Mouse (Mus musculus) retina, embryonic 14.5 days (tissue): ENCODE data around the gene Tcf19.
"Not testable (repeated sequence)": the region's sequence is repeated elsewhere in the genome, so short reads cannot be mapped to it uniquely, and the experiment has no call there.

Source experiments
- DNase-seq: peaks from one replicate; pipeline ENCODE4 v3.0.0-alpha.2; 2015; ENCODE audit warnings: low spot score

The Tcf19 gene

DNA sequence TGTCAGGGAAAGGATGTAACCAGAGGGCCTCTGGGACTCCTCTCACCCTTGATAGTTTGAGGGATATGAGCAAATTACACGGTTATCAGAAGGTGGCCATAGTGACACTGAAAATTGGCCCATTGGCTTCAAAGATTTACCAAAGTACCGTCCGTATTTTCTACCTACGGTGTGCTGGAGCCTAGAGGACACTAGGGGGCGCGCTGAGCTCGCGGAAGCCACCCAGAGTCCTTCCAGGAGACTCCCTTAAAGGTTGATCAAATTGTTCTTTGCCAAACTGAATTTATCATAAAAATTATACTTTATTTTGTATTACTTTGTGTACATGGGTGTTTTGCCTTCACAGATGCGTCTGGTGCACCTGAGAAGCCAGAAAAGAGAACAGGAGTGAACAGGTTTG lies 32.6 kb downstream of the Tcf19 start:
- peak; percentile 83 for DNase-seq

DNA sequence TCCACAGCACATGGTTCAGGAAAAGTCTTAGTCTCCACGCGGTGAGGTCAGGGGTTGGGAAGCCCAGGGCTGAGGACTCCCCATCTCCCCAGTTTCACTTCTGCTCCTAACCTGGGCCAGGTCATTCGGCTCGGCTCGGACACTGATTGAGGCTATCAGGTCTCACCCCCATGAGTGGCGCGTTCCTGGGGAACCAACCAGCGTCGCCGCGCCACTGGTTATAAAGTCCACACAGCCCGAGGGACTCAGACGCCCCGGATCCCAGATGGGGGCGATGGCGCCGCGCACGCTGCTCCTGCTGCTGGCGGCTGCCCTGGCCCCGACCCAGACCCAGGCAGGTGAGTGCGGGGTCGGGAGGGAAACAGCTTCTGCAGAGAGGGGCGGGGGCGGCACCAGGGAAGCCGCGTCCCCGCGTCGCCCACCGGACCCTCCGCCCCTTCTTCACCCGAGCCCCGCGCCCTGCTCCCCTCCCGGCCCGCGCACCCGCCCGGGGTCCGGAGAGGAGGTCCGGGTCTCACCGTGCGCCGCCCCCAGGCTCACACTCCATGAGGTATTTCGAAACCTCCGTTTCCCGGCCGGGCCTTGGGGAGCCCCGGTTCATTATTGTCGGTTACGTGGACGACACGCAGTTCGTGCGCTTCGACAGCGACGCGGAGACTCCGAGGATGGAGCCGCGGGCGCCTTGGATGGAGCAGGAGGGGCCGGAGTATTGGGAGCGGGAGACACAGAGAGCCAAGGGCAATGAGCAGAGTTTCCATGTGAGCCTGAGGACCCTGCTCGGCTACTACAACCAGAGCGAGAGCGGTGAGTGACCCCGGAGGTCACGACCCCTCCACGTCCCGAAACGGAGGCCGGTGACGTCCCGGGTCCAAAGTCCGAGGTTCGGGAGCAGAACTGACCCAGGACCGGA lies 46.5 kb downstream of the Tcf19 start, which contains the start of gene H2-Q10:
TSS of gene H2-Q10 (plus strand) at position 248 of the 910 bp plus-strand sequence.
- DNase-seq, result peak; percentile 39

DNA sequence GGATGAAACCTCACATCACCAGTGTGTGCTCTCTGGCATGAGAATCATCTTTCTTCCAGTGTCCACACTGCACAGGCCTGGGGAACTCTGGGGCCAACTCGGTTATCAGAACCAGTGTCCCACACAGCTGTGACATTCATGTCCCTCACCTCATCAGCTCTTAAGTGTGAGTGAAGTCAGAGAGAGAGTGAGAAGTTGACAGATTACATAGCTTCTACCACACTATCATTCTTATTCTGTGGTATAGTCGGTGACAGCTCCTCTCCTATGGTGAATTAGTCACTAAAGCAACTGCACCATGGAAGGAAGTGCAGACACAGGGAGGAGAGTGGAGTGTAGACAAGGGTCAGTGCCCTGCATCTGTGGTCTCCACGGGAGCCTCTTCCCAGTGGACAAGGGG lies 47.7 kb downstream of the Tcf19 start:
- not testable (repeated sequence) for DNase-seq

DNA sequence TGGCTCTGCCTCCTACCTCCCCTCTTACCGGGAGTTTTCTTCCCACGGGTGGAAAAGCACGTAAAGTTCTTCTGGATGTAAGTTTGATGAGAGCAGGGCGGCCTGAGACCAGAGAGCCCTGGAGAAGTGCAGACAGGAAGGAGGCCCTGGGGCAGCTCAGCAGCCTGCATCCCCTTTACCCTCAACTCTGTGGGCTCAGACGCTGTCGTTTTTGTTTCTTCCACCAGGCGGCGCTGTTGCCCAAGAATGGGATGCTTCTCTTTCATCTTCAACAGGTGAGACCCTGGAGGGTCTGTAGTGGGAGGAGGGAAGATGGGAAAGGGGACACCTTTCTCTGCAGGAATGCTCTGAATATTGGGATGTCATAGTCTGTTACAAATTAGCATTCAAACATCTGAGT lies 51.0 kb downstream of the Tcf19 start:
- DNase-seq, result not testable (repeated sequence)
